ENCODE assay signal across 7 mouse cellular contexts in genomic region chr4:101354086-101354855, GRCm38 (mm10).
DNase-seq lines count a peak whose midpoint lies in the region; ATAC-seq and TF ChIP-seq lines count a peak whose summit lies in the region.

No protein-coding gene starts in this region.

- H3K36me3 ChIP-seq in E14TG2a.4 (ENCODE audit: insufficient read depth, low read length): peaks cover 27% of the 10 kb centered on the region
- H3K36me3 ChIP-seq in heart, postnatal 0 days (replicated peaks; ENCODE audit: control insufficient read depth, insufficient read depth, low read length): 0 out of 2 replicates have a peak, but pooled peaks cover 8% of the 10 kb centered on the region
- peaks cover 11% of the 10 kb centered on the region; the same call in 1 of the 2 replicates for H3K36me3 ChIP-seq in midbrain, embryonic 10.5 days

- H3K4me2 ChIP-seq in heart, postnatal 0 days (ENCODE audit: low read depth, low read length): peak overlapping the region; percentile 95

- ATAC-seq in heart, postnatal 0 days (ENCODE audit: insufficient read depth, low read depth): no peak
- ATAC-seq in erythroblast, adult 5-6 weeks (replicated peaks; ENCODE audit: low FRiP score, poor library complexity, severe bottlenecking): no peak

- H3K4me1 ChIP-seq in E14TG2a.4 (replicated peaks; ENCODE audit: low read depth, low read length): peaks cover 67% of the 10 kb centered on the region
- peaks cover 14% of the 10 kb centered on the region for H3K4me1 ChIP-seq in bone marrow macrophage, adult 2 months (ENCODE audit: control insufficient read depth, insufficient read depth, low read length)
- 0 out of 2 replicates have a peak, but pooled peaks cover 10% of the 10 kb centered on the region for H3K4me1 ChIP-seq in heart, postnatal 0 days (ENCODE audit: control insufficient read depth, insufficient read depth)
- H3K4me1 ChIP-seq in midbrain, embryonic 10.5 days: peaks cover 34% of the 10 kb centered on the region

- H3K9ac ChIP-seq in heart, postnatal 0 days (replicated peaks; ENCODE audit: low read depth, low read length): peak overlapping the region; percentile 89

- H3K9me3 ChIP-seq in E14TG2a.4 (ENCODE audit: low read length): no peaks in the 10 kb centered on the region
- H3K9me3 ChIP-seq in heart, postnatal 0 days (replicated peaks; ENCODE audit: control insufficient read depth, low read length): no peaks in the 10 kb centered on the region
- no peaks in the 10 kb centered on the region for H3K9me3 ChIP-seq in midbrain, embryonic 10.5 days (replicated peaks)

- peak overlapping the region; percentile 93 for H3K4me3 ChIP-seq in E14TG2a.4 (replicated peaks; ENCODE audit: low read length)
- H3K4me3 ChIP-seq in bone marrow macrophage, adult 2 months (ENCODE audit: insufficient read depth, low read length): peak overlapping the region; percentile 96
- H3K4me3 ChIP-seq in heart, postnatal 0 days (ENCODE audit: low read depth, low read length): peak overlapping the region; percentile 76
- peak overlapping the region; percentile 78 for H3K4me3 ChIP-seq in midbrain, embryonic 10.5 days

- no peak for TF ChIP-seq POLR2A in bone marrow macrophage, adult 2 months (IDR thresholded peaks at IDR 0.05; ENCODE audit: borderline replicate concordance, low read depth, low read length)

- H3K27me3 ChIP-seq in E14TG2a.4 (ENCODE audit: insufficient read depth, low read length): no peaks in the 10 kb centered on the region
- H3K27me3 ChIP-seq in heart, postnatal 0 days (ENCODE audit: control insufficient read depth, insufficient read depth, low read length): no peaks in the 10 kb centered on the region
- no peaks in the 10 kb centered on the region; the same call in 1 of the 2 replicates for H3K27me3 ChIP-seq in midbrain, embryonic 10.5 days (ENCODE audit: low read depth, poor library complexity, severe bottlenecking)

- WGBS in heart, postnatal 0 days: 10% methylated on average over 7 of the region's 7 CpGs
- WGBS in midbrain, embryonic 10.5 days: 59% methylated on average over 7 of the region's 7 CpGs

- TF ChIP-seq CTCF in E14TG2a.4 (conservative IDR thresholded peaks at IDR 0.05; ENCODE audit: low read length): no peak
- no peak for TF ChIP-seq CTCF in bone marrow macrophage, adult 2 months (IDR thresholded peaks at IDR 0.05; ENCODE audit: low read depth, low read length)
- no peak for TF ChIP-seq CTCF in heart, postnatal 0 days (IDR thresholded peaks at IDR 0.05; ENCODE audit: low read depth)

- DNase-seq in heart, postnatal 0 days (ENCODE audit: low spot score): peak; percentile 52
- DNase-seq in midbrain, embryonic 10.5 days (ENCODE audit: low spot score): no peak
- DNase-seq in urinary bladder, adult 18-20 months (ENCODE audit: low spot score in 2 of 2): no peak
- DNase-seq in cerebellum, adult 9-11 months: no peak

- no peak for TF ChIP-seq EP300 in heart, postnatal 0 days (IDR thresholded peaks at IDR 0.05; ENCODE audit: low read depth)

- H3K27ac ChIP-seq in bone marrow macrophage, adult 2 months (ENCODE audit: insufficient read depth, low read depth, low read length): peak overlapping the region; percentile 94
- H3K27ac ChIP-seq in heart, postnatal 0 days (ENCODE audit: low read depth): peak overlapping the region; percentile 93
- no peak overlapping the region for H3K27ac ChIP-seq in midbrain, embryonic 10.5 days (replicated peaks)
